In the genomic region with DNA sequence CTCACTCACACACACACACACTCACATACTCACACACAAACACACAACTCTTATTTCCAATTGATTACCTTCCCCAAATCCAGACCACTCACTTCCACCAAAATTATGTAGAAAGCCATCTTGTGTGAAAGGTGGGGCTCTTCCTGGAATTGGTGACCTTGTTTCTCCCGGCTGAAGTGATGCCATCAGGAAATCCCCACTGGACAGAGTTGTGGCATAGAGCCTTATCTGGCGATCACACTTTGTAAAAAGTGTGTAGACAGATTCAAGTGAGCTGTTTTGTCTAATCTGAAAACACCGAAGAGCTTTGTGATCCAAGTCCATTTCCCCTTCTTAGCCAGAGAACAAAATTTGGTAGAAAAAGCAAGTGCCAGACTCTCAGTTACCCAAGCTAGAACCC, we compare ENCODE assay signal across 31 mouse cellular contexts. TPM values are rescaled to one million over a fixed set of nuclear protein-coding genes. Genes with fewer than 3 reads are reported as not detected.
DNase-seq lines count a peak whose midpoint lies in the region; ATAC-seq and TF ChIP-seq lines count a peak whose summit lies in the region.
"Had no signal": no experiment of that assay in that cellular context is flagged by ENCODE, and none has a peak within 500 bp of the region (broad histone marks: within the 10 kb centered on the region; RNA-seq: fewer than 3 reads in every experiment).

No protein-coding gene starts in this region.

- no peak for TF ChIP-seq POLR2A in embryonic fibroblast, embryonic 13.5 days (IDR thresholded peaks at IDR 0.05; ENCODE audit: low read depth, low read length)

- peak; percentile 50 for TF ChIP-seq EP300 in lung, postnatal 0 days (IDR thresholded peaks at IDR 0.05)

- ATAC-seq in heart, embryonic 13.5 days (ENCODE audit: extremely low read depth, insufficient number of reproducible peaks, low FRiP score, low TSS enrichment), result no peak
- ATAC-seq in heart, embryonic 12.5 days (ENCODE audit: insufficient number of reproducible peaks, low FRiP score), result no peak
- no peak for ATAC-seq in lung, postnatal 0 days
- no peak for ATAC-seq in hindbrain, embryonic 11.5 days (ENCODE audit: low FRiP score)
- ATAC-seq: CD4-positive, CD25-positive, alpha-beta regulatory T cell, adult 4 months; forebrain, embryonic 14.5 days; forebrain, postnatal 0 days; hindbrain, postnatal 0 days; inflammation-experienced regulatory T-cells, adult 6 months had no signal

- 44% methylated on average over 3 of the region's 3 CpGs for whole genome bisulfite sequencing in heart, embryonic 13.5 days
- WGBS in heart, embryonic 12.5 days, result 41% methylated on average over 3 of the region's 3 CpGs
- 56% methylated on average over 3 of the region's 3 CpGs for WGBS in lung, postnatal 0 days
- 91% methylated on average over 3 of the region's 3 CpGs for WGBS in hindbrain, embryonic 11.5 days

- H3K36me3 ChIP-seq in heart, embryonic 13.5 days, result no peaks in the 10 kb centered on the region; the same call in 1 of the 2 replicates
- H3K36me3 ChIP-seq in heart, embryonic 12.5 days, result no peaks in the 10 kb centered on the region
- H3K36me3 ChIP-seq in lung, postnatal 0 days (ENCODE audit: insufficient read depth, low read length), result no peaks in the 10 kb centered on the region
- no peaks in the 10 kb centered on the region for H3K36me3 ChIP-seq in hindbrain, embryonic 11.5 days (ENCODE audit: control insufficient read depth, insufficient read depth, low read length)
- H3K36me3 ChIP-seq: embryonic facial prominence, embryonic 10.5 days; embryonic facial prominence, embryonic 13.5 days; forebrain, embryonic 10.5 days; heart, embryonic 10.5 days; heart, embryonic 15.5 days; hindbrain, embryonic 10.5 days had no signal

- H3K4me1 ChIP-seq in heart, embryonic 13.5 days, result peaks cover 17% of the 10 kb centered on the region
- peaks cover 6% of the 10 kb centered on the region for H3K4me1 ChIP-seq in heart, embryonic 12.5 days (replicated peaks)
- H3K4me1 ChIP-seq in lung, postnatal 0 days (ENCODE audit: insufficient read depth, low read depth, low read length), result no peaks in the 10 kb centered on the region; the same call in 1 of the 2 replicates
- peaks cover 5% of the 10 kb centered on the region for H3K4me1 ChIP-seq in embryonic fibroblast, embryonic 13.5 days (ENCODE audit: control insufficient read depth, insufficient read depth, low read length)
- no peaks in the 10 kb centered on the region for H3K4me1 ChIP-seq in hindbrain, embryonic 11.5 days (replicated peaks; ENCODE audit: control insufficient read depth, insufficient read depth, low read length)
- H3K4me1 ChIP-seq: embryonic facial prominence, embryonic 10.5 days; embryonic facial prominence, embryonic 13.5 days; forebrain, embryonic 10.5 days; heart, embryonic 10.5 days; heart, embryonic 15.5 days; hindbrain, embryonic 10.5 days had no signal

- peak overlapping the region; percentile 2; the same call in 1 of the 2 replicates for H3K27ac ChIP-seq in heart, embryonic 13.5 days (replicated peaks)
- H3K27ac ChIP-seq in heart, embryonic 12.5 days (ENCODE audit: poor library complexity, severe bottlenecking), result no peak overlapping the region
- H3K27ac ChIP-seq in lung, postnatal 0 days (ENCODE audit: low read length), result peak overlapping the region; percentile 66
- H3K27ac ChIP-seq in embryonic fibroblast, embryonic 13.5 days (ENCODE audit: insufficient read depth, low read length), result peak overlapping the region; percentile 83; the same call in 1 of the 2 replicates
- H3K27ac ChIP-seq in hindbrain, embryonic 11.5 days (ENCODE audit: low read depth, low read length), result no peak overlapping the region
- H3K27ac ChIP-seq: embryonic facial prominence, embryonic 10.5 days; embryonic facial prominence, embryonic 13.5 days; forebrain, embryonic 10.5 days; heart, embryonic 10.5 days; hindbrain, embryonic 10.5 days; hindbrain, embryonic 14.5 days; hindbrain, postnatal 0 days had no signal

- no peak for TF ChIP-seq CTCF in lung, postnatal 0 days (IDR thresholded peaks at IDR 0.05)
- TF ChIP-seq CTCF in embryonic fibroblast, embryonic 13.5 days (IDR thresholded peaks at IDR 0.05; ENCODE audit: borderline replicate concordance, insufficient read depth, low read length), result no peak

- no peak overlapping the region for H3K9ac ChIP-seq in heart, embryonic 13.5 days
- no peak overlapping the region for H3K9ac ChIP-seq in heart, embryonic 12.5 days
- no peak overlapping the region for H3K9ac ChIP-seq in lung, postnatal 0 days (replicated peaks; ENCODE audit: low read depth)
- H3K9ac ChIP-seq in hindbrain, embryonic 11.5 days (ENCODE audit: low read depth, low read length), result no peak overlapping the region
- H3K9ac ChIP-seq: embryonic facial prominence, embryonic 13.5 days; forebrain, postnatal 0 days; heart, embryonic 15.5 days; hindbrain, embryonic 14.5 days had no signal

- 0 out of 2 replicates have a peak, but pooled peaks cover 6% of the 10 kb centered on the region for H3K27me3 ChIP-seq in heart, embryonic 13.5 days (replicated peaks)
- H3K27me3 ChIP-seq in heart, embryonic 12.5 days (replicated peaks), result no peaks in the 10 kb centered on the region
- H3K27me3 ChIP-seq in lung, postnatal 0 days (replicated peaks; ENCODE audit: insufficient read depth, low read length), result no peaks in the 10 kb centered on the region
- no peaks in the 10 kb centered on the region for H3K27me3 ChIP-seq in hindbrain, embryonic 11.5 days (ENCODE audit: control insufficient read depth, insufficient read depth, low read length)
- H3K27me3 ChIP-seq: embryonic facial prominence, embryonic 13.5 days; heart, embryonic 15.5 days had no signal

- no peak for DNase-seq in lung, postnatal 0 days (ENCODE audit: low spot score)
- DNase-seq in lung, adult 18-20 months, result no peak
- DNase-seq in 3T3-L1 (ENCODE audit: low read depth, low spot score), result peak; percentile 23
- DNase-seq in hindbrain, embryonic 11.5 days (ENCODE audit: low spot score), result no peak
- DNase-seq: adrenal gland, adult 2 months; adrenal gland, postnatal 14 days; cerebellum, adult 11-12 months; cerebellum, adult 8-10 months; cerebellum, postnatal 10 days; cerebellum, postnatal 36 days; embryo, embryonic 11 days; forebrain, postnatal 0 days; gastrocnemius, adult 2 months; gastrocnemius, postnatal 14 days; heart, adult 18-20 months; heart, postnatal 10 days; heart, postnatal 36 days had no signal

- no peaks in the 10 kb centered on the region for H3K9me3 ChIP-seq in heart, embryonic 13.5 days
- no peaks in the 10 kb centered on the region for H3K9me3 ChIP-seq in heart, embryonic 12.5 days (replicated peaks)
- H3K9me3 ChIP-seq in lung, postnatal 0 days (ENCODE audit: low read length), result no peaks in the 10 kb centered on the region
- no peaks in the 10 kb centered on the region for H3K9me3 ChIP-seq in hindbrain, embryonic 11.5 days (ENCODE audit: control insufficient read depth, low read length)
- H3K9me3 ChIP-seq: embryonic facial prominence, embryonic 10.5 days; embryonic facial prominence, embryonic 13.5 days; forebrain, embryonic 10.5 days; heart, embryonic 10.5 days; heart, embryonic 15.5 days; hindbrain, embryonic 10.5 days had no signal

- H3K4me2 ChIP-seq in heart, embryonic 13.5 days, result no peak overlapping the region
- no peak overlapping the region for H3K4me2 ChIP-seq in heart, embryonic 12.5 days
- no peak overlapping the region for H3K4me2 ChIP-seq in lung, postnatal 0 days (replicated peaks; ENCODE audit: low read depth, low read length)
- H3K4me2 ChIP-seq in hindbrain, embryonic 11.5 days (replicated peaks; ENCODE audit: low read depth, low read length), result no peak overlapping the region
- H3K4me2 ChIP-seq: embryonic facial prominence, embryonic 13.5 days; heart, embryonic 15.5 days; hindbrain, embryonic 14.5 days had no signal

- no peak overlapping the region for H3K4me3 ChIP-seq in heart, embryonic 13.5 days
- no peak overlapping the region for H3K4me3 ChIP-seq in heart, embryonic 12.5 days
- H3K4me3 ChIP-seq in lung, postnatal 0 days (ENCODE audit: low read depth, low read length), result no peak overlapping the region
- H3K4me3 ChIP-seq in embryonic fibroblast, embryonic 13.5 days (ENCODE audit: insufficient read depth, low read length), result no peak overlapping the region
- no peak overlapping the region for H3K4me3 ChIP-seq in hindbrain, embryonic 11.5 days (ENCODE audit: low read depth, low read length)
- H3K4me3 ChIP-seq: embryonic facial prominence, embryonic 10.5 days; embryonic facial prominence, embryonic 13.5 days; forebrain, embryonic 10.5 days; gastrocnemius, adult 2 months; heart, embryonic 10.5 days; heart, embryonic 15.5 days; hindbrain, embryonic 10.5 days had no signal

RNA-seq across cellular contexts. Expression of a gene that starts 46.1 kb away (rescaled TPM):
- 17.4 and 18.7 TPM in 2 replicates for polyA plus RNA-seq in heart, embryonic 13.5 days (2015; fragmentation: Nextera tagmentation; extraction: Ambion mirVana)
- polyA plus RNA-seq in heart, embryonic 12.5 days (2016; fragmentation: Nextera tagmentation; extraction: Ambion mirVana), result 21.1 and 23.9 TPM in 2 replicates
- 51.1 and 68.6 TPM in 2 replicates for polyA plus RNA-seq in lung, postnatal 0 days (2015; fragmentation: Nextera tagmentation; extraction: Ambion mirVana)
- 3.4 and 7.0 TPM in 2 replicates for polyA plus RNA-seq in embryonic fibroblast, embryonic 13.5 days (2011; ENCODE audit: insufficient read length, low read depth, missing spikeins)
- polyA plus RNA-seq in hindbrain, embryonic 11.5 days (2014; fragmentation: Nextera tagmentation; extraction: Ambion mirVana), result 6.8 and 9.4 TPM in 2 replicates
- polyA plus RNA-seq: CD4-positive, CD25-positive, alpha-beta regulatory T cell, adult 4 months; inflammation-experienced regulatory T-cells, adult 6 months had no signal

Comparison
In these comparisons a context has a peak if more than half of its experiments do, and no peak if none do; other contexts are left out.
1. H3K27ac ChIP-seq: peak in heart, embryonic 13.5 days (single experiment), lung, postnatal 0 days (single experiment) and embryonic fibroblast, embryonic 13.5 days (single experiment); none in heart, embryonic 12.5 days (single experiment) and hindbrain, embryonic 11.5 days (single experiment).